Mouse (Mus musculus) midbrain, embryonic 14.5 days (tissue): Measurements from ENCODE around the gene Glis1. TPM values are rescaled to one million over a fixed set of nuclear protein-coding genes. Genes with fewer than 3 reads are reported as not detected.

Experiments used
- ATAC-seq: fragments of 200-750 bp; cut with Nextera tagmentation; 2 replicates; pipeline ENCODE4 v1.8.0; 2017; ENCODE audit warnings: moderate number of reproducible peaks, moderate library complexity; ENCODE audit not compliant: low FRiP score, low TSS enrichment
- DNase-seq: peaks from one replicate; pipeline ENCODE4 v3.0.0-alpha.2; 2015
- H3K27ac ChIP-seq: fragments of 300-500 bp; sonication (generic); replicated peaks from 2 replicates; pipeline ENCODE4 v1.5.1; 2014; ENCODE audit warnings: mild to moderate bottlenecking, low read depth, low read length, moderate library complexity
- H3K27me3 ChIP-seq: fragments of 300-500 bp; sonication (generic); 2 replicates; pipeline ENCODE4 v1.6.1; 2014; ENCODE audit warnings: low read length, control low read depth, mixed read lengths; ENCODE audit not compliant: control insufficient read depth, insufficient read depth
- H3K36me3 ChIP-seq: fragments of 300-500 bp; sonication (generic); 2 replicates; pipeline ENCODE4 v1.6.1; 2014; ENCODE audit warnings: low read length, control low read depth; ENCODE audit not compliant: control insufficient read depth, insufficient read depth
- H3K4me1 ChIP-seq: fragments of 300-500 bp; sonication (generic); 2 replicates; pipeline ENCODE4 v1.6.1; 2014; ENCODE audit warnings: mild to moderate bottlenecking, antibody characterized with exemption, low read length, control low read depth; ENCODE audit not compliant: control insufficient read depth, insufficient read depth
- H3K4me2 ChIP-seq: fragments of 300-500 bp; sonication (generic); 2 replicates; pipeline ENCODE4 v1.6.1; 2014; ENCODE audit warnings: mild to moderate bottlenecking, low read length, moderate library complexity
- H3K4me3 ChIP-seq: fragments of 300-500 bp; sonication (generic); replicated peaks from 2 replicates; pipeline ENCODE4 v1.5.1; 2014; ENCODE audit warnings: low read depth, low read length
- H3K9ac ChIP-seq: fragments of 300-500 bp; sonication (generic); replicated peaks from 2 replicates; pipeline ENCODE4 v1.6.1; 2014; ENCODE audit warnings: mild to moderate bottlenecking, low read length, moderate library complexity
- H3K9me3 ChIP-seq: fragments of 300-500 bp; sonication (generic); 2 replicates; pipeline ENCODE4 v1.6.1; 2016; ENCODE audit warnings: low read length, control low read depth, mixed read lengths; ENCODE audit not compliant: control insufficient read depth
- WGBS: fragments of 180-500 bp; shearing (Covaris S2); extraction: QIAGEN DNeasy Blood & Tissue Kit; methylation state at CpG from one replicate; pipeline ENCODE4 v1.1.7; 2014; 5-methylcytosine and 5-hydroxymethylcytosine counted together
- polyA plus RNA-seq: library from polyadenylated mRNA; unstranded; fragments of >200 nt; fragmentation: Nextera tagmentation; extraction: Ambion mirVana; gene quantifications from 2 replicates; pipeline ENCODE4 v1.2.1, GENCODE M21; 2014

Gene Glis1
- polyA plus RNA-seq, 1 experiment from 2014 or later: 1.6 TPM

DNA sequence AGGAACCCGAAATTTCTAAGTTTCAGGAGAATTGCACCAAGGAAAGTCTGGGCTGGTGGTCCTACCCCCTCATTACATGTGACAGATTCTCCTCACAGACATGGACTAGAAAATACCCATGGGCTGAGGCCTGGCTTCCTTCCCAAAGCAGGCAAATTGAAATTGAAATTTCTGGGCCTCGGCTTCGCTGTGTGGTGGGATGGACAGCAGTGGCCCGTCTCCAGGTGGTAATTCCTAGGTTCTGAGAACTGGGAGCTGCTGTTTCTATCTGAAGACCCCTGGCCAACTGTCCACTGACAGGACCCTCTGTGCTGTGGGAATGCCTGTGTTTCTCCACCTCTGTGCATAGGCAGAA lies 49.8 kb downstream of the Glis1 start:
- 82% methylated on average over 4 of the region's 4 CpGs for WGBS
- Histone ChIP-seq H3K36me3 (no peaks in the 10 kb centered on the region), H3K9ac (no peak overlapping the region), H3K27me3 (no peaks in the 10 kb centered on the region), H3K4me2 (no peak overlapping the region), H3K9me3 (no peaks in the 10 kb centered on the region), H3K4me3 (no peak overlapping the region), H3K4me1 (no peaks in the 10 kb centered on the region), H3K27ac (no peak overlapping the region)
- no peak for DNase-seq
- no peak for ATAC-seq

- Histone ChIP-seq H3K4me3 (no peak overlapping the region), H3K27me3 (no peaks in the 10 kb centered on the region), H3K9ac (no peak overlapping the region), H3K27ac (no peak overlapping the region), H3K36me3 (no peaks in the 10 kb centered on the region), H3K4me2 (no peak overlapping the region), H3K4me1 (no peaks in the 10 kb centered on the region), H3K9me3 (no peaks in the 10 kb centered on the region)
- ATAC-seq (no peak), DNase-seq (no peak)
- WGBS: 72% methylated on average over 5 of the region's 5 CpGs
Observed at GRCm38 (mm10) chr4:107485903-107486302, 51.5 kb downstream of the Glis1 start.

DNA sequence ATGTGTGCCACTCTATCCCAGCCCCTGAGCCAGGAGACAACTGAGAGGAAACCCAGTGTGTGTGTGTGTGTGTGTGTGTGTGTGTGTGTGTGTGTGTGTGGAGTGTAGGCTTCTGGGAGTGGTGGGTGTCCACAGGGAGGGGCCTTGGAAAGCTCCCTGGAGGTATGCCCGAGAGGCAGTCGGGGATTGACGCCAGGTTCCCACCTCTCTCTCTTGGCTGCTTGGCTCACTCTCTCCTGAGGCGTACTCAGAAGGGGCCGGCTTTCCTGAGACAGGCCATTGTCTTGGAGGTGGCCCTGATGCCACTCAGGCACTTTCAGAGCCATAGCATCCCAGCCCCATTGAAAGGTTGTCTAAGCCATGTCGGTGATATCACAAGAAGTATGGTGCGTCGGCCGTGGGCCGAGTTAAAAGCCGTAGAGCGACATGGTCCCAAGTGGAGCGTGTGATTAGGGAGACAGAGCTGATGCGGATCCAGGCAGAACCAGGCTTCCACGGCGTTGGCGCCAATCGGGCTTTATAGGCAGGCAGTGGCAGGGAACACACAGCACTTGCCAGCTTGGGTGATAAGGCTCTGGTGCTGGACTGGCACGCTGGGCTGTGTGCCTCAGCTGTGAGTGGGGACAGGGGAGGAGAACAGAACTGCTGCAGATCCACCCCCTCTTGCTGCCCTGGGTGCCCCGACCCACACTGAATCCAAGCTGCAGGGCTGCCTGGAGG lies 54.9 kb downstream of the Glis1 start:
- no peak overlapping the region for H3K9ac ChIP-seq
- WGBS: 82% methylated on average over 20 of the region's 20 CpGs
- H3K27me3 ChIP-seq: no peaks in the 10 kb centered on the region
- no peak overlapping the region for H3K27ac ChIP-seq
- DNase-seq (no peak), ATAC-seq (no peak)
- H3K4me1 ChIP-seq: 0 out of 2 replicates have a peak, but pooled peaks cover 2% of the 10 kb centered on the region
- no peak overlapping the region for H3K4me3 ChIP-seq
- no peaks in the 10 kb centered on the region for H3K36me3 ChIP-seq
- no peaks in the 10 kb centered on the region for H3K9me3 ChIP-seq
- no peak overlapping the region for H3K4me2 ChIP-seq

- no peak overlapping the region for H3K9ac ChIP-seq
- H3K27me3 ChIP-seq: no peaks in the 10 kb centered on the region
- H3K9me3 ChIP-seq: no peaks in the 10 kb centered on the region
- WGBS: 78% methylated on average over 5 of the region's 5 CpGs
- no peak overlapping the region for H3K4me2 ChIP-seq
- 0 out of 2 replicates have a peak, but pooled peaks cover 2% of the 10 kb centered on the region for H3K4me1 ChIP-seq
- H3K27ac ChIP-seq: no peak overlapping the region
- no peak overlapping the region for H3K4me3 ChIP-seq
- ATAC-seq (no peak), DNase-seq (no peak)
- H3K36me3 ChIP-seq: no peaks in the 10 kb centered on the region
Observed at GRCm38 (mm10) chr4:107492991-107493390, 58.6 kb downstream of the Glis1 start.

- ATAC-seq (no peak), DNase-seq (no peak)
- no peaks in the 10 kb centered on the region for H3K27me3 ChIP-seq
- H3K36me3 ChIP-seq: no peaks in the 10 kb centered on the region
- no peak overlapping the region for H3K4me2 ChIP-seq
- H3K27ac ChIP-seq: no peak overlapping the region
- H3K4me1 ChIP-seq: 0 out of 2 replicates have a peak, but pooled peaks cover 2% of the 10 kb centered on the region
- H3K9me3 ChIP-seq: no peaks in the 10 kb centered on the region
- H3K4me3 ChIP-seq: no peak overlapping the region
- H3K9ac ChIP-seq: no peak overlapping the region
- 70% methylated on average over 9 of the region's 9 CpGs for WGBS
Observed at GRCm38 (mm10) chr4:107495751-107496430, 61.5 kb downstream of the Glis1 start.

GRCm38 (mm10) chr4:107497430-107497935 lies 63.1 kb downstream of the Glis1 start:
- ATAC-seq: no peak
- H3K4me3 ChIP-seq: no peak overlapping the region
- no peaks in the 10 kb centered on the region for H3K4me1 ChIP-seq
- no peak overlapping the region for H3K4me2 ChIP-seq
- H3K36me3 ChIP-seq: no peaks in the 10 kb centered on the region
- H3K9ac ChIP-seq: no peak overlapping the region
- H3K27me3 ChIP-seq: no peaks in the 10 kb centered on the region
- H3K27ac ChIP-seq: no peak overlapping the region
- DNase-seq: no peak
- no peaks in the 10 kb centered on the region for H3K9me3 ChIP-seq
- 91% methylated on average over 18 of the region's 18 CpGs for WGBS

- Histone ChIP-seq H3K4me3 (no peak overlapping the region), H3K4me1 (no peaks in the 10 kb centered on the region), H3K9ac (no peak overlapping the region), H3K4me2 (no peak overlapping the region), H3K27ac (no peak overlapping the region), H3K27me3 (no peaks in the 10 kb centered on the region), H3K36me3 (no peaks in the 10 kb centered on the region), H3K9me3 (no peaks in the 10 kb centered on the region)
- ATAC-seq (no peak), DNase-seq (no peak)
- 68% methylated on average over 10 of the region's 10 CpGs for WGBS
Observed at GRCm38 (mm10) chr4:107502601-107503051, 68.2 kb downstream of the Glis1 start.

- DNase-seq (no peak), ATAC-seq (no peak)
- WGBS: 93% methylated on average over 11 of the region's 11 CpGs
- Histone ChIP-seq H3K9me3 (no peaks in the 10 kb centered on the region), H3K27ac (no peak overlapping the region), H3K27me3 (no peaks in the 10 kb centered on the region), H3K4me2 (no peak overlapping the region), H3K9ac (no peak overlapping the region), H3K36me3 (no peaks in the 10 kb centered on the region), H3K4me3 (no peak overlapping the region), H3K4me1 (no peaks in the 10 kb centered on the region)
Observed at GRCm38 (mm10) chr4:107514981-107515380, 80.6 kb downstream of the Glis1 start.

- H3K27me3 ChIP-seq: no peaks in the 10 kb centered on the region
- no peak overlapping the region for H3K4me3 ChIP-seq
- H3K9me3 ChIP-seq: no peaks in the 10 kb centered on the region
- no peak overlapping the region for H3K27ac ChIP-seq
- H3K4me2 ChIP-seq: no peak overlapping the region
- no peaks in the 10 kb centered on the region for H3K4me1 ChIP-seq
- ATAC-seq (no peak), DNase-seq (no peak)
- 96% methylated on average over 7 of the region's 7 CpGs for WGBS
- H3K9ac ChIP-seq: no peak overlapping the region
- H3K36me3 ChIP-seq: no peaks in the 10 kb centered on the region
Observed at GRCm38 (mm10) chr4:107515626-107516025, 81.2 kb downstream of the Glis1 start.
